Mouse (Mus musculus): ENCODE results near the gene Csn1s1.

DNA sequence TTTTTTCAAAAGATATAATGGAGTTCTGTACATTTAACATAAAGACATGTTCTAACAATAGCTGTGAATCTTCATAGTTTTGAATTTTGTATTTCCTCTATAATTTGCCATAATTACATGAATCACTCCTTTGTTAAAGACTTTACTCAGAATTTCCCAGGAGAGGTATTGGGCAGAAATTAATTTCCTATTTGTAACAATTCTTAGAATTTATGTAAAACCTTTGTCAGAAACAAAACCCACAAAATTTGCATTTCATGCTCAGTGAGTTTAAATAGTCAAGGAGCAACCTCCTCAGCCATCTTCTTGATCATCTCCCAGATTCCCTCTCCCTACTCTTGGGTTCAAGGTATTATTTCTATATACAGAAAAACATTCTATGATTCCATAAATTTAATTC, at the start of gene Csn1s1:
- no peak for TF ChIP-seq FLI1 (IDR thresholded peaks at IDR 0.05; ENCODE audit: low read length)
- no peak for TF ChIP-seq GATA1 (IDR thresholded peaks at IDR 0.05; ENCODE audit: borderline replicate concordance, low read length)
